Mouse (Mus musculus): ENCODE measurements around the gene Pmp22. TPM values are rescaled to one million over a fixed set of nuclear protein-coding genes. Genes with fewer than 3 reads are reported as not detected.

The Pmp22 gene
- polyA plus RNA-seq, 1 experiment from 2014 or later: 41.1 TPM

DNA sequence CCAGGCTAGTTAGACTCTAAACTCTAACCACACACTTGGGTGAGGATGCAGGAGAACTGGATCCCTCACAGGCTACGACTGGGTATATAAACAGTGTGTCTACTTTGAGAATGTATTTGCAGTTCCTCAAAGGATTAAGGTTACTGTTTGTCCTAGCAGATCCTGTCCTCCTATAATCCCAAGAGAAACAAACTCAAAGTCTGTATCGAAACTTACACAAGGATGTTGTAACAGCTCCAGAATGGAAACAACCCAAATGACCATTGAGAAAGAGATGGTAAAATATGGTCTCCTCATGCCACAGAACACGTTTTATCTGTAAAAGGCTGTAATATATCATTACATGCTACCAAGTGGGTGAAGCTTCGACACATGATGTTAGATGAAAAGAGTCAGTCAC is 39.0 kb downstream of the Pmp22 start:
- 86% methylated on average over 4 of the region's 4 CpGs for WGBS
- H3K4me3 ChIP-seq: no peak overlapping the region

DNA sequence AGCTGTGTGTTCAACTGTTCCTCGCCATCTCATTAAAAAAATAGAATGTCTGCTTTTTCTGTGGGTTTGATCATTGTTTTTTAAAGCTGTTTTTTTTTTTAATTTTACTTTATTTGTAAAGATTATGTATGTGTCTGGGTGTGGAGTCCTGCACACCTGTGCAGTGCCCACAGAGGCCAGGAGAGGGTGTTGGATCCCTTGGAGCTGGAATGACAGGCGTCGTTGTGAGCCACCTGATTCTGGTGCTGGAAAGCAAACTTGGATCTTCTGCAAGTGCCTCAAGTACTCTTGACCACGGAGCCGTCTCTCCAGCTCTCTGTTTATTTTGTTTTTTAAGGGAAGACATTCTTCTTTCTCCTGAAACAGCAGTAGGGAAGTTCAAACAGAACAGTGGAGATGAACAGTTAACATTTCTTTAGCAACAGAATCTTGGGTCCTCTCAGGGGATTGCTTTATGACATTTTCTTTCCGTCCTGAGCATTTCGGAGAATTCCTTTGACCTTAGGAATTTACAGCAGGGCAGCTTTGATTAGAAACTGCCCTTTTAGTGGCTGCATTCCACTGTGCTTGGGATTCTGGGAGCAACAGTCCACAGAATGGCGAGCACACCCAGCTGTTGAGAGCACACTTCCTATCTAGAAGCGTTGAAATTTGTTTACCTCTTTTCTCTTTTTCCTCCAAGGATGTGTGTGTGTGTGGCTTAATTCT is 39.9 kb downstream of the Pmp22 start:
- H3K27me3 ChIP-seq: no peaks in the 10 kb centered on the region
- no peaks in the 10 kb centered on the region for H3K9me3 ChIP-seq
- 59% methylated on average over 9 of the region's 9 CpGs for WGBS
- H3K4me3 ChIP-seq: no peak overlapping the region
- H3K27ac ChIP-seq (replicated peaks): no peak overlapping the region
- no peaks in the 10 kb centered on the region for H3K36me3 ChIP-seq
- H3K4me1 ChIP-seq (replicated peaks): no peaks in the 10 kb centered on the region
- no peak overlapping the region for H3K9ac ChIP-seq
- no peak for ATAC-seq (ENCODE audit: low FRiP score, low read depth)
- no peak overlapping the region for H3K4me2 ChIP-seq

More for the DNA sequence above, 39.0 kb downstream of the Pmp22 start:
- Histone ChIP-seq H3K4me1 (replicated peaks) (no peaks in the 10 kb centered on the region), H3K4me2 (no peak overlapping the region), H3K9me3 (no peaks in the 10 kb centered on the region), H3K27ac (replicated peaks) (no peak overlapping the region), H3K27me3 (no peaks in the 10 kb centered on the region), H3K9ac (no peak overlapping the region), H3K36me3 (no peaks in the 10 kb centered on the region)
- ATAC-seq (ENCODE audit: low FRiP score, low read depth): no peak

DNA sequence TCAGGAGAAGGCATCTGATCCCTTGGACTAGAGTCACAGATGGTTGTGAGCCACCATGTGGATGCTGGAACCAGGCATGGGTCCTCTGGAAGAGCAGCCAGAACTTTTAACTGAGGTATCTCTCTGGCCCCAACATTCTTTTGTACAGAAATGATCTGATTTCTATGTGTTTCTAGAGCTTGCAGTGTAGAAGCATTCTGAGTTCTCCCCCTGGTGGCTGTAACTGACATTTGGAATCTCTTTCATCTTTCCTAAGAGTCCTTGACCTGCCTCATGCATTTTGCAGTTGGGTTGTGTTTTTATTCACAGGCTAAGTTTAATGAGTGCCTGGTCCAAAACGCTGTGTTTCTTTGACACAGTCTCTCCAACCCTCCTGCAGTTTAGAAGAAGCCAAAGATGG is 43.2 kb downstream of the Pmp22 start:
- 16% methylated on average over 1 of the region's 1 CpGs for WGBS
- H3K9ac ChIP-seq: no peak overlapping the region
- no peak for ATAC-seq (ENCODE audit: low FRiP score, low read depth)

DNA sequence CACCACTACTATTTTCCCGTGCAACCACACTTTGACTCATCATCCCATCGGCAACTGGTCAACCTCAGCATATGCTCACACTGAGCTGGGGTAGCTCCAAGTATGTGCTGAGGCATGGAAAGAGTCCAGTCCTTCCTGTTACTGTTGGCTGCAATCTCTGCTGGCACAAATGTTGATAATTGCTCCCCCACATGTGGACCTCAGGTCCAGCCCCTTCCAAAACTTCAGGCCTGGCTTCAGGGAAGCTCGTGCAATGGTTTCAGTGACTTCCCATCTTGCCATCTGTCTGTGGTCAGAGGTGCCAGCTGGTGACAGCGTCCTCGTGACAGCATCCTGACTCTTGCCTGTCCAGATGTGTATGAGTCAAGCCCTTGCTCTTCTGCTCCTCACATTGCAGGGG is 44.8 kb downstream of the Pmp22 start:
- WGBS: 82% methylated on average over 5 of the region's 5 CpGs
- no peaks in the 10 kb centered on the region for H3K4me1 ChIP-seq (replicated peaks)
- H3K9ac ChIP-seq: no peak overlapping the region
- H3K9me3 ChIP-seq: no peaks in the 10 kb centered on the region
- no peaks in the 10 kb centered on the region for H3K36me3 ChIP-seq
- no peak overlapping the region for H3K27ac ChIP-seq (replicated peaks)
- 0 out of 2 replicates have a peak, but pooled peaks cover 3% of the 10 kb centered on the region for H3K27me3 ChIP-seq
- no peak overlapping the region for H3K4me3 ChIP-seq
- H3K4me2 ChIP-seq: no peak overlapping the region
- no peak for ATAC-seq (ENCODE audit: low FRiP score, low read depth)

More for the DNA sequence above, 43.2 kb downstream of the Pmp22 start:
- no peak overlapping the region for H3K4me2 ChIP-seq
- no peaks in the 10 kb centered on the region for H3K9me3 ChIP-seq
- no peaks in the 10 kb centered on the region for H3K4me1 ChIP-seq (replicated peaks)
- H3K36me3 ChIP-seq: no peaks in the 10 kb centered on the region
- H3K4me3 ChIP-seq: no peak overlapping the region
- no peaks in the 10 kb centered on the region for H3K27me3 ChIP-seq
- no peak overlapping the region for H3K27ac ChIP-seq (replicated peaks)

DNA sequence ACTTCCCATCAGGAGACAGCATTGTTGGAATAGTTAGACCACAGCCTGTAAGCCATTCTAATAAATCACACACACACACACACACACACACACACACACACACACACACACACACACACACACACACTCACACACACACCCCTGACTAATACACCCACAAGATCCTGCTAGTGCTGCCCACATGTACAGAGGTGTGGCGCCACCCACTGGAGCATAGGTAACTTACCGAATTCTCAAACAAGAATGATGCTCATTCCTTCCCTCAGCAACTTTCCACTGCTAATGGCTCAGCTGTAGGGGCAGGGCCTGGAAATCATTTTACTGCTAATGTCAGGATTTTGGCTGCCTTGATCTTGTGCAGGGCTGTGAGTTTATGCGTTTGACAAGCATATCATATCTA is 46.5 kb downstream of the Pmp22 start:
- H3K9me3 ChIP-seq: no peaks in the 10 kb centered on the region
- no peak overlapping the region for H3K4me2 ChIP-seq
- no peak overlapping the region for H3K9ac ChIP-seq
- H3K36me3 ChIP-seq: no peaks in the 10 kb centered on the region
- H3K4me3 ChIP-seq: no peak overlapping the region
- no peaks in the 10 kb centered on the region for H3K4me1 ChIP-seq (replicated peaks)
- no peak for ATAC-seq (ENCODE audit: low FRiP score, low read depth)
- WGBS: 38% methylated on average over 3 of the region's 3 CpGs
- no peak overlapping the region for H3K27ac ChIP-seq (replicated peaks)
- 0 out of 2 replicates have a peak, but pooled peaks cover 3% of the 10 kb centered on the region for H3K27me3 ChIP-seq

DNA sequence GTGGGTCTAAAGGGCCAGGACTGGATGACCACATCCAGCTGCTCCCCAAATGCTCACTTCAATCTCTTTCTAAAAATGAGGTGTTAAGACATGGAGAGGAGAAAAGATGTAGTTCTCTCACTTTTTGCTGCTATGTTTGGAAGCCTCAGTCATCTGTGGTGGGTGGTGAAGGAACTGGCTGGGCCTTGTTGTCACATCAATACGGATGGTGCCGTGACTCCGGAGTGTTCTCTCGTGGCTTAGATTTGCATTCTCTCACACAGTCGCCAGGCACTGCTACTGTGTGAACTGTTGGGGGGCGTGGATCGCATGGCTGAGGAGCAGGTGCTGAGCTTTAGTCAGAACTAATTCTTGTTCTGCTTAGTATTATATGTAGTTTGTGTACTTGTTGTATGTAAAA is 47.6 kb downstream of the Pmp22 start:
- H3K27me3 ChIP-seq: 0 out of 2 replicates have a peak, but pooled peaks cover 3% of the 10 kb centered on the region
- H3K9me3 ChIP-seq: no peaks in the 10 kb centered on the region
- no peak for ATAC-seq (ENCODE audit: low FRiP score, low read depth)
- no peak overlapping the region for H3K4me3 ChIP-seq
- H3K27ac ChIP-seq (replicated peaks): no peak overlapping the region
- H3K9ac ChIP-seq: no peak overlapping the region
- 0 out of 2 replicates have a peak, but pooled peaks cover 6% of the 10 kb centered on the region for H3K4me1 ChIP-seq (replicated peaks)
- H3K36me3 ChIP-seq: no peaks in the 10 kb centered on the region
- WGBS: 59% methylated on average over 7 of the region's 7 CpGs
- H3K4me2 ChIP-seq: no peak overlapping the region

DNA sequence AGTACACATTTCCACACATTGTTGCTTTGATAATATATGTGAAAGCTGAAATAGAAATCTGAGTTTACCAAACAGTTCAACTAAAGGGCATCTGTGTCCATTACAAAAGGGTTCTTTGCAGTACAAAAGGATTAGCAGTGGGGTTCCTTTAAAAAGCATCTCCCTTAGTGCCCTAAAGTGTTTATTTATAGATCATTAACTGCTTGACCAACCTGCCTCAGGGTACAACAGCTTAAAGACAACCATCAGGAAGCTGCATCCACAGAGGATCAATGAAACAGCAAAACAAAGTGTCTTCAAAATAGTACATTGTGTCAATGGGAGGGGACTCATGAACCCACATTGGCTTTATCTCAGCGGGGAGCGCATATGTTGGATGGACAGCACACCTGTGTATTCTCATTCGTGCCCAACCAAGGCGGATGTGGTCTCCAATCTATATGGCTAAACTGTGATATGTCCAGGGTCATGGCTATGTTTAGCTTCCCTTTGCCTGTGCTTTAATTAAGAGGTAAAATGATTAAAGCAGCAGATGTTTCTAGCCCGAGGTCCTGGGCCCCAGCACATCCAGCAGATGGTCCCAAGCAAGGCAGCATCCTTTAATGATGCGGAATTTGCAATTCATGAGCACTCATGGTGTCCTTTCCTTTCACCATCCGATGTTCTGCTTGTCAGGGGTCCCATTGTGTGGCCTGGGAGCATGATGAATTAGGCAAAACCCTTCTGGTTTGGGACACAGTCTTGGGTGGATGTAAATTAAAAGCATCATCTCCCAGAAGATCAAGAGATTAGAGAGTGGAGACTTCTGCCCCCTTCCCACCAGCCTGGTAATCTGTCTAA is 51.7 kb downstream of the Pmp22 start:
- 0 out of 2 replicates have a peak, but pooled peaks cover 3% of the 10 kb centered on the region for H3K27me3 ChIP-seq
- no peak overlapping the region for H3K27ac ChIP-seq (replicated peaks)
- H3K4me1 ChIP-seq (replicated peaks): 0 out of 2 replicates have a peak, but pooled peaks cover 6% of the 10 kb centered on the region
- H3K36me3 ChIP-seq: no peaks in the 10 kb centered on the region
- no peak overlapping the region for H3K4me2 ChIP-seq
- H3K9me3 ChIP-seq: no peaks in the 10 kb centered on the region
- 20% methylated on average over 7 of the region's 7 CpGs for WGBS
- ATAC-seq (ENCODE audit: low FRiP score, low read depth): no peak
- H3K4me3 ChIP-seq: no peak overlapping the region
- H3K9ac ChIP-seq: no peak overlapping the region

DNA sequence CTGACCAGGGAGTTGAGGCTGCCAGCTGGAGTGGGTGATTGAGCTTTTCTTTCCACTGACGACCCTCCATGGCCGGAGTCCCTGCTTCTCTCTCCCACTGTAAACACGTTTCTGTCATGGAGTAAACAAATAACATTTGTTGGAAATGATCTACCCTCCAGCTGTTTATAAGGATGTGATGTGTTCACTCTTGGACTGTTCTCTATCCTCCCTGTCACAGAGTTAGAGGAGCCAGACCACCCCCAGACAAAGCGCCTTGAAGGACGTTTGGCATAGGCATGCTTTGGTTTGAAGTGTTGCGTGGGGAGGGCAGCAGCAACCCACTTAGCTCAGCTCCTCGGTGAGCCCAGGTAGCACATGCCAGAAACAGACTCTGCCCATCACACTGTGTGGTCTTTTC is 60.0 kb downstream of the Pmp22 start:
- H3K27me3 ChIP-seq: no peaks in the 10 kb centered on the region
- WGBS: 93% methylated on average over 7 of the region's 7 CpGs
- no peak overlapping the region for H3K4me3 ChIP-seq
- no peaks in the 10 kb centered on the region for H3K36me3 ChIP-seq
- no peak overlapping the region for H3K4me2 ChIP-seq
- no peak overlapping the region for H3K27ac ChIP-seq (replicated peaks)
- no peaks in the 10 kb centered on the region for H3K9me3 ChIP-seq
- ATAC-seq (ENCODE audit: low FRiP score, low read depth): no peak
- no peaks in the 10 kb centered on the region for H3K4me1 ChIP-seq (replicated peaks)
- H3K9ac ChIP-seq: no peak overlapping the region

DNA sequence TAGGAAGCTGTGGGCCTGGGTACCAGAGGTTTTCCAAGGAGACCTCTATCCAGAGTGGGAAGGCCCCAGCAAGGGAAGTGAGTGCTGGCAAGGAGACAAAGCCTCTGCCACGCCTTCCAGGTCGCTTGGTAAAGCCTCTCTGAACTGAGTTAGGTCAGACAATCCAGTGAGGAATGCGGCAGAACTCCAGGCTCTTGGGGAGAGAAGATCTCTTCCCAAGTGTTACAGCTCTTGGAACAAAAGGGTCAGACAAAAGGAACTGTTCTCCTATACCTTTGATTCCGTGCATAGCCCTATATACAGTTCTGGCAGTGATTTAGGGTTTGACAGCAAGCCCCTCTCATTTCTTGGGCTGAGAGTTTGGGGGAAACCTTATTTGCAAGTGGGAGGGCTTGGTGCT is 69.3 kb downstream of the Pmp22 start:
- no peak overlapping the region for H3K4me3 ChIP-seq
- no peak for ATAC-seq (ENCODE audit: low FRiP score, low read depth)

DNA sequence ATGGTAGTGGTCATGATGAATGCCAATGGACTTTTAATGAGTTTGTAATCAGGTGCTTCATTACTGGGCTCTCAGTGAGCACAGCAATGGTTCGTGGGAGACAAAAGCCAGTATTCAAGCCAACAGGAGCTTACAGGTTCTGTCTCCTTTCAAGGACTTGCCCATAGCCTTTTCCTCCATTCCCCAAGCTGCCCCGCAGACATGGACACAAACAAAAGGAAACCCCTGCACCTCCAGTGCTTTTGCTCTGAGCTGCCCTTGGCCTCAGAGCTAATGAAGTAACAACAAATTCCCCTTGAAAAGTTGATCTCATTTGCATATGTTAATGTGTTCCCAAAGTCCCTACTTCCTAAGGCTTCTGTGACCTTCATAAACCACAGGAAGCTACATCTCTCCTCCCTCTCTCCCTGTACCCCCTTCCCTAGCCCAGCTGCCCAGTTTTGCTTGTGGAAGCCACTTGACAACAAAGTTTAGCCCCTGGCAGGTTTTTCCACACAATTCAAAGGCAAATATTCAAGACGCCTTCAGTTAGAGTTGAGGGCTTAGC is 73.3 kb downstream of the Pmp22 start:
- Histone ChIP-seq H3K27ac (replicated peaks) (no peak overlapping the region), H3K36me3 (no peaks in the 10 kb centered on the region), H3K4me2 (no peak overlapping the region), H3K9me3 (no peaks in the 10 kb centered on the region), H3K4me3 (no peak overlapping the region), H3K27me3 (no peaks in the 10 kb centered on the region), H3K9ac (no peak overlapping the region), H3K4me1 (replicated peaks) (no peaks in the 10 kb centered on the region)
- WGBS: 68% methylated on average over 3 of the region's 3 CpGs
- ATAC-seq (ENCODE audit: low FRiP score, low read depth): no peak

More for the DNA sequence above, 69.3 kb downstream of the Pmp22 start:
- Histone ChIP-seq H3K27ac (replicated peaks) (no peak overlapping the region), H3K4me1 (replicated peaks) (no peaks in the 10 kb centered on the region), H3K9ac (no peak overlapping the region), H3K4me2 (no peak overlapping the region), H3K27me3 (no peaks in the 10 kb centered on the region), H3K36me3 (no peaks in the 10 kb centered on the region), H3K9me3 (no peaks in the 10 kb centered on the region)
- WGBS: 30% methylated on average over 4 of the region's 4 CpGs
